Mouse (Mus musculus) adrenal gland, postnatal 14 days (tissue): ENCODE results near the gene Sp1. TPM values are rescaled to one million over a fixed set of nuclear protein-coding genes. Genes with fewer than 3 reads are reported as not detected.

Source experiments
- DNase-seq: peaks from one replicate; pipeline ENCODE4 v3.0.0; 2021; ENCODE audit warnings: mixed read lengths
- total RNA-seq: library from RNA; stranded (reverse); gene quantifications from 2 replicates; pipeline ENCODE4 v1.2.3, GENCODE M21; 2021

Sp1 gene
- total RNA-seq, 1 experiment from 2014 or later: 73.7 TPM

DNA sequence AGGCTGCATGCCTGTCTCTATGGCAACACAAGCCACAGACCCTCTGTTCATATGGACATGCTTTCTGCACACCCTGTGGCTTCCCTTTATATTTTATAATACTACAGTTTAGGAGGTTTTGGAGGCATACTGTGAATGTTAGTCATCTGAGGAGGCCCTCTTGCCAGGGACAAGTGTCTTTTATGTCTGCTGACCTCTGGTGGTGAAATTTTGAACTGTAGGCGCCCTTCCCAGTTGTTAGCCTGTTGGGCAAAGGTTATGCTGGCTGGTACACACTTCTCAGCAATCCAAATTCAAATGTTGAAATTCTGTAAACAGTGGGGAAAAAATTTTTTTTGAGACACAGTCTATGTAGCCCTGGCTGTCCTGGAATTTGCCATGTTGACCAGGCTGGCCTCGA lies 36.5 kb downstream of the Sp1 start:
- DNase-seq: peak; percentile 90

DNA sequence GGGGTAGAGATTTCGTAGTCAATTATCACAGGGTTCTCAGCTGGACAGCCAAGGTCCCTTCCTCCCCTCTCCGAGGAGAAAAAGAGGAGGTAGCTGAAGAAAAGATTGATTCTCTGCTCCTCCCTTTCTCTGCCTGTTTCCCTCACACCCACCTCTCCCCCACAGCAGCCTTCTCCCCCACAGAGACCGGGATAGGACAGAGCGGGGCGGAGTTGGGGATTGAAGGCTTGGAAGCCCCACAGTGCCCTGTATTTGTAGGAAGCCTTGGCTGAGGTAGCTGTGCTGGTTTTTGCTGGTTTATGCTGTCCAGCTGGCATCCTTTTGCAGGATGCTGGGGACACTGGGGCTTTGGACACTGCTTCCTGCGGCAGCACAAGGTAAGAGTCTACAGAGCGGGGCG lies 39.2 kb downstream of the Sp1 start, which contains the start of gene Amhr2:
Amhr2 (plus strand) TSS at position 222 of the 400 bp plus-strand sequence.
- no peak for DNase-seq

DNA sequence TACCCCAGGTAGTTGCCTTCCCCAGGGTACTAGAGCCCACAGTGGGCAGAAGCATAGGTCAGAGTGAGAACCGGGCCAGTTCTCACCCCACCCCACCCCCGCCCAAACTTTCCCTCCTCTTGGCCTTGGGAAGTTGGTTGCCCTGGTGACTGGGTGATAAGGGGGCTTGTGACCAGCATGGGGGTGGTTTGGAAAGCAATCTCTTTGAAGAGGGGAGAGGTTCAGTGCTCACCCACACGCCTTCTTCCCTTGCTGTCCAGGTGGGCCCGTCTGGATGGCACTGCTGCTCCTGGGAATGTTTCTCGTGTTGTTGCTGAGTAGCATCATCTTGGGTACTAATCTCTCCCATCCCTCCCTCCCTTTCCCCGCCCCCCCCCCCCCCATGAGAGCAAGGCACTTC lies 40.5 kb downstream of the Sp1 start:
- peak; percentile 37 for DNase-seq

DNA sequence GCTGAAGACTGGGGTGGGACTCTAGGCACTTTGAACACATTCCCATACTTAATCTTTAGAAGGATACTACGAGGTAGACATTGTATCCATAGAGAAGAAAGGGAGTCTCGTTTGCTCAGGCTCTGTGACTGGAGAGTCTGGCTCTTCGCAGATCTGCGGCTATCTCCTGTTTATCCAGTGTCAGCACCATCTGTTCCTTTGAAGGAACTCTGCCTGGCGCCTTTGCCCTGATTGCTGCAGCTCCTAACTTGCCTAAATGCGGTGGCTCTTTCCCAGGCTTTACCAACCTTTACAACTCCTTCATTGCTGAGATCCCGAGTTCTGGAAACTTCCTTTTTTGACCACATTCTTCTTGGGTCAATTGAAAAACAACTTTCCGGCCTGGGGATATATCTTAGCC lies 43.4 kb downstream of the Sp1 start:
- no peak for DNase-seq

DNA sequence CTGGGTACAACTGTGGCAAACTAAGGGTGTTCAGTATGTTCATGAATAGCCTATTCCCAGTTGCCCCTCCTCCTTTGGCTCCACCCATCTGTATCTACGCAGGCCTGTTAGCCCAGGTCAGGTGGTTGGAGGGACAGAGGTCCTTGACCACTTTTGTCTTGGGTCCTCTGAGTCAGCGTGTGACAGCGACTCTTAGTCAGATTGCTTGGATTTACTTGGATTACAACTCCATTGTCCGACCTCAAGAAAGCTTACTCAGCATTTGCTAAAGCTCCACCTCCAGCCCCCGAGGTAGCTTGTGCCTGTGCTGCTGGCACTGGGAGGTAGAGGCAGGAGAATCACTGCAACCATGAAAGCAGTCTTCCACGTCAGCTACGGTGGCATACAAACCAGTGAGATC lies 45.0 kb downstream of the Sp1 start:
- peak; percentile 80 for DNase-seq

DNA sequence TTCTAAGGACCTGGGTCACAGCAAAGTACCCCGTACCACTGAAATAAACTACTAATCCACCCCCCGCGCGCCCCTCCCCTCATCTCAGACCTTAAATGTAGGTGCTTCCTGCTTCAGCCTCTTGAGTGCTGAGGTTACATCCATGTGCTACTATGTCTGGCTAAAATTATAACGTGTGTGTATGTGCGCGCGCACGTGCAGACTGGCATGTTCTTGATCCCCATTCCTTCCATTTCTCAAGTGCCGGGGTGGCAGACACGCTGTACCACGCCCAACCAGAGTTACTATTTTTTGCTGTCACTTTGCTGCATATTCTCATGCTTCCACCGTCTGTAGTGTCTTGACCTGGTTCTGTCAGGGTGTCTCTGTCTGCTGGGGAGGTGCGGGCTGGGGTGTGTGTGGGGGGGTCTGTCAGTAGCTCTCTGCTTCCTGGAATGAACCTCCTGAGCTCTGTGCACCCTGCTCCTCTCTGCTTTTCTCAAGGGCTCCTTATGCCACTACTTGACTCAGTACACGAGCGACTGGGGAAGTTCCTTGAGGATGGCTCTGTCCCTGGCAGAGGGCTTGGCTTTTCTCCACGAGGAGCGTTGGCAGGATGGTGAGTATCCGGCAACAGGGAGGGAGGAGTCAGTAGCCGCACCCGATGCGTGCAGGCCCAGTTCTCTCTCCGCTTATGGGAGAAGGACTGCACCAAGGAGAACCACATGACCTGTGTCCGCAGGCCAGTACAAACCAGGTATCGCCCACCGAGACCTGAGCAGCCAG lies 45.9 kb downstream of the Sp1 start:
- peak; percentile 48 for DNase-seq

DNA sequence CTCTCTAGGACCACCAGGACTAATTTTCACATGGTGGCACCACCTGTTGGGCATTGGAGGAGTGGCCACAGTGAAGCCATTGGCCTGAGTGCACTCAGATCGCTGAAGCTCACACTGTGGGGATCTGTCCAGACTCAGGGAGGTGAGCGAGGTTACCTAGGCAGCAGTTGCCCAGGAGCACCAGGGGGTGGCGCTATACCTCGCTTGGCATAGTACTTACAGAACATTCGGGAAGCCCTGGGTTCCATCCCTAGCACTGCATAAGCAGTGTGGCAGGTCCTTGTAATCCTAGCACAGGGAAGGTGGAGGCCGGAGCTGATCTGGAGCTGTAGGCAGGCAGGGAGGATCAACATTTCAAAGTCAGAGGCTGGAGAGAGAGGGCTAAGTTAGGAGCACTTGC lies 50.0 kb downstream of the Sp1 start:
- peak; percentile 57 for DNase-seq

DNA sequence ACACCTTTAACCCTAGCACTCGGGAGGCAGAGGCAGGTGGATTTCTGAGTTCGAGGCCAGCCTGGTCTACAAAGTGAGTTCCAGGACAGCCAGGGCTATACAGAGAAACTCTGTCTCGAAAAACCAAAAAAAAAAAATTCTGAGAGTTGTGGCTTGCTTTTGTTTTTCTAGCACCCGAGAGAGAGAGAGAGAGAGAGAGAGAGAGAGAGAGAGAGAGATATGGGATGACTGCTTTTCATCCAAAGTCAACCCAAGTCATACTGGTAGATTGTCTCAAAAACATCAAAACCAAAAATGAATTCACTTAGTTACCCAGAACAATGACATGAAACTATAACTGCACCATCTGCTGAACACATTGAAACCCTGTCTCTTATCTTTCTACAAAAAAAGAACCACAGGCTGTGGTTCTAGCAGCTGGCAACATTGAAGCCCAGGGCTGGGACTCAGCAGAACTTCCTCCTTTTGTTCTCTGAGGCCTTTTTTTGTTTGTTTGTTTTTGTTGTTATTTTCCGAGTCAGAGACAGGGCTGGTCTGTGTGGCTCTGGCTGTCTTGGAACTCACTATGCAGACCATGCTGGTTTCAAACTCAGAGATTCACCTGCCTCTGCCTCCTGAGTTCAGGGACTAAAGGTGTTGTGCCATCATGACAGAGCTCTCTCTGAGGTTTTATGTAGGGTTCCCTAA lies 52.2 kb downstream of the Sp1 start:
- no peak for DNase-seq

DNA sequence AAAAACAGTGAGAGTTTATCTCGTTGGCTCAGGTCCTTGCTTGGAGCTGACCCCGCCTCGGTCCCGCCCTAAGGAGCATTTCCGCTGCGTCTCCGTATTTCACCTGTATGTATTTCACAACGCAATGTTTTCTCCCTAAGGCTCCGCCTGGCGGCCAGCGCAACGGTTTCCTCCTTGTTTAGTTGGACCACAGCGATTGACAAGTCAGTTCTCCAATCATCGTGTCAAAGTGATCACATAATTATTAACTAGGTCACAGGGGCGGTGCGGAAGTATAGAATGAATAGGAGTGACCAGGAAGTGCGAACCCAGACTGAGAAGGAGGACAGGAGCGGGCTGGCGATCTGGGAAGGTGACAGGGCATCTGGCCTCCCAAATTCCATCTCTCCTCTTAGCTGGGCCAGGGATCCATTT lies 53.0 kb downstream of the Sp1 start, which contains the start of gene Prr13:
Prr13 (plus strand) TSS at position 125 of the 414 bp plus-strand sequence.
- peak; percentile 93 for DNase-seq

DNA sequence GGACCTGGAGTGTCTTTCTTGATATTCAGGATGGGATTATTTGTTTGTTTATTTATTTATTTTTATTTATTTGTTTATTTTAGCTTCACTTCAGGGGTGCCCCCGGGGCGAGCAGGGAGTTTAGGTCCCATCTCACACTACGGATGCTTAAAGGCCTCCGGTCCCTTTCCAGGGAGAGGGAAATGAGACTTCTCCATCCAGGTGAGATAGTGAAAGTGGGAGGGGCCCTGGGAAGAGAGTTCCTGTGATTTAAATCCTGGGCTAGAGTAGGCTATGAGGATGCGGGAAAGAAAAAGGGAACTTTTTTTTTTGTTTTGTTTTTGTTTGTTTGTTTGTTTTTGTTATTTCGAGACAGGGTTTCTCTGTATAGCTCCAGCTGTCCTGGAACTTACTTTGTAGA lies 53.4 kb downstream of the Sp1 start:
- DNase-seq: peak; percentile 11

DNA sequence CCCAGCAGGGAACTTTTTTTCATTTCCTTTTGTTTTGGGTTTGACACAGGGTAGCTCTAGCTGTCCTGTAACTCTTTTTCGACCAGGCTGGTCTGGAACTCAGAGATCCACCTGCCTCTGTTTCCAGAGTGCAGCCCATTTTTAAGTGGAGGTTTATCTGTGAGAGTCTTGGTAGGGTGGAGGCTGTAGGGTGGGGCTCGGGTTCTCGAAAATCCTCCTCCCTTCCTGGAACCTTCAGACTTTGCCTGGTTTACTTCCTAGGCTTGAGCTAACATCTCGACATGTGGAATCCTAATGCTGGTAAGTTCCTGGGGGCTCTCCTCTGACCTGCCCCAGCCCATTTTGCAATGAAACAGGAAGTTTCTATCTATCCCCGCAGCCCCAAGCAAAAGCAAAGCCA lies 53.9 kb downstream of the Sp1 start:
- DNase-seq: no peak

DNA sequence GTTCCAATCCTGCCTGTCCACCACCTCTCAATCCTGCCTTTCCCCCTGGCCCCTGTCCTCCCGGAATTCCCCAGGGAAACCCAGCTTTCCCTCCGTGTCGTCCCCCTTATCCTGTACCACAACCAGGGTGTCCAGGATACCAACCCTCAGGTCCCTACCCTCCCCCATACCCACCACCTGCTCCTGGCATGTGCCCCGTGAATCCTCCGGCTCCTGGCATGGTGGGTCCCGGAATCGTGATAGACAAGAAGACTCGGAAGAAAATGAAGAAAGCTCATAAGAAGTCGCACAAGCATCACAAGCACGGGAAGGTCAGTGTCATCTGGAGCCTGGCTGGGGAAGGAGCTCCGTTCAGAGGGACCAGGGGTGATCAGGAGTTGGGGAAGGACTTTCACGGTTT lies 54.5 kb downstream of the Sp1 start:
- peak; percentile 22 for DNase-seq

DNA sequence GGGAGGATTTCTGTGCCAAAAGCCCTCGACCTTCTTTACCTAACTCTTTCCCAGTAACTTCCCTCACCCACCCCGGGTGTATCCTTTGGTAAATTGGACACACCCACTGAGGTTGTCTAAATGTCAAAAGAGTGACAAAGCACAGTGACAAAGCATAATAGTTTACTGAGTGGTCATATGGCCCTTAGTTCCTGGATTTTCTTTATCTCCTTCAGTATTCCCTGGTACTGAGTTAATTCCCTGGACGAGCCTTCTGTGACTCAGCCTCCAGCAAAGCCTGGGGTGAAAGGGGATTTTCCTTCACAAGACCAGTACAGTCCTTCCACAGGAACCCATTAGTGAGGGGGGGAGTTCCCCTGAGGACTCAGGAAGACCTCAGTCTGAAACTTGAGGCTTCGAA lies 55.0 kb downstream of the Sp1 start:
- DNase-seq: peak; percentile 11

DNA sequence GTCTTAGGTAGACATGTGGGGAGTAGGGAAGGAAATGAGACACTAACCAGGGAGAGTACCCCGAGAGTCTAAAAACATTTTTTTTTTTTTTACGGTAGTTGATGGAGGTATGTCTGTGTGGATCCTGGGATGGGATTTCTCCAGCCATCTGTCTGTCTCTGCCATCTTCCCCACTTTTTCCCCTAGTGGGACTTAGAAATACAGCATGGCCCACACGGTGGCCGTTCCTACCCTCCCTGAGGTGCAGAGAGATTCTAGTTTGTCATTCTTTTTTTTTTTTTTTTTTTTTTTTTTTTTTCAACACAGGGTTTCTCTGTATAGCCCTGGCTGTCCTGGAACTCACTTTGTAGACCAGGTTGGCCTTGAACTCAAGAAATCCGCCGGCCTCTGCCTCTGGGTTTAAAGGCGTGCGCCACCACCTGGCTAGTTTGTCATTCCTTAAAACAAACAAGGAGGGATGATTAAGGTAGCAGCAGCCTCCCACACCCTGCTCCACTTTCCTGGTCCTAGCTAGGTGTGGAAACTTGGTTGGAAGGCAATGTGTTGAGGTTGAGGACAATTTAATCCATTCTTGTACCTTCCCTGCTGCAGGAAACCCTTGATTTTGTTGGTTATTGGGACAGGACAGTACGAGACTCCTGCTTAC lies 55.6 kb downstream of the Sp1 start:
- DNase-seq: no peak

DNA sequence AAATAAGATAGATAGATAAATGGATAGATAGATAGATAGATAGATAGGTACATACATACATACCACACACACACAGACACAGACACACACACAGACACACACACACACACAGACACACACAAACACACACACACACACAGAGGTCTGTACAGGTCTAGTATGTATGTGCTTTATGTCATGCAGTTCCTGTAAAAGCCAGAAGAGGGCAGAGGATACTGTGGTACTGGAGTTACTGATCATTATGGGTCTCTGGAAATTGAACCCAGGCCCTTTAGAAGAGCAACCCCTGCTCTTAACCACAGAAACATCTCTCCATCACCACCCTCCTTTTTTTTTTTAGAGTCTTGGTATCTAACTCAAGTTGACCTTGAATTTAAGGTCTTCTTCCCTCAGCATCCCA lies 57.7 kb downstream of the Sp1 start:
- no peak for DNase-seq

DNA sequence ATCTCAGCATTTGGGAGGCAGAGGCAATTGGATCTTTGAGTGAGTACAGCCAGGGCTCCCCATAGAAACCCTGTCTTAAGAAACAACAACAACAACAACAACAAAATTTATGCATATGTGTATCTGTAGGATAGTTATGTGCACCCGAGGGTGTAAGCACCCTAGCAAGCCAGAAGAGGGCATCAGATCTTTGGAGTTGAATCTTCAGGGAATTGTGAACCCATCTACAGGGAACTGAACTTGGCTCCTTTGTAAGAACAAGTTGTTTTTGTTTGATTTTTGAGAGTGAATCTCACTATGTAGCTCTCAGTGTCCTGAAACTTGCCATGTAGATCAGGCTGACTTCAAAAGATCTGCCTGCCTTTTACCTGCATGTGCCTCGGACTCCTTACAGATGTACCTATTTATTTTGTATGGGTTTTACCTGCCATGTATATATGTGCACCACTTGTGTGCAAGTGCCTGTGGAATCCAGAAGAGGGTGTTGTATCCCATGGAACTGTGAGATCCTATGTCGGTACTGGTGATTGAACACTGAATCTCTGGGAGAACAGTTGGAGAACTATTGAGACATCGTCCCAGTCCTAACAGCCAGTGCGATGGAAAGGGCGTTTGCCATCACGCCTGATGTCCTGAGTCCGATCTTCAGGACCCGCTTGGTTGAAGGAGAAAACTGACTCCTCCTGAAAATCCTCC lies 62.9 kb downstream of the Sp1 start:
- no peak for DNase-seq

DNA sequence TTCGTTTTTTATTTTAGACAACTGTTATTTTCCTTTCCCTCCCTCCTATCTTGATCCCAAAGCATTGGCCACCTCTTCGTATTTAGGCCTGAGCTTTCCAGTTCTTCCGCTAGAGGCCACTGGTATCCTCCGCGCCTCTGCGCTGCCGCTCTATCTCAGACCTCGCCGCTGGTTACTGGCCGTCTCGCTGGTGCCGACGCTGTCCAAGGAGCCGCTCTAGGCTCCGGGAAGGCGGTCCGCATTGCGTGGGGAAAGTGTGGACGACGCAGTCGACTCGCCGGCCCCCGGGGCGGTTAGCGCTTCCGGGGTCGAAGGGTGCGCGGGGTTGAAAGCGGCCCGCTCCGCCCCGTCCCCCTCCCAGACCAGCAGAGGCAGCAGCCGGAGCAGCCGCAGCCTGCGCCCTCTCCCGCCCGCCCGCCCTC lies 64.3 kb downstream of the Sp1 start, which contains the start of gene Pcbp2:
Pcbp2 (plus strand) TSS at position 357 of the 422 bp plus-strand sequence.
- DNase-seq: peak; percentile 98

DNA sequence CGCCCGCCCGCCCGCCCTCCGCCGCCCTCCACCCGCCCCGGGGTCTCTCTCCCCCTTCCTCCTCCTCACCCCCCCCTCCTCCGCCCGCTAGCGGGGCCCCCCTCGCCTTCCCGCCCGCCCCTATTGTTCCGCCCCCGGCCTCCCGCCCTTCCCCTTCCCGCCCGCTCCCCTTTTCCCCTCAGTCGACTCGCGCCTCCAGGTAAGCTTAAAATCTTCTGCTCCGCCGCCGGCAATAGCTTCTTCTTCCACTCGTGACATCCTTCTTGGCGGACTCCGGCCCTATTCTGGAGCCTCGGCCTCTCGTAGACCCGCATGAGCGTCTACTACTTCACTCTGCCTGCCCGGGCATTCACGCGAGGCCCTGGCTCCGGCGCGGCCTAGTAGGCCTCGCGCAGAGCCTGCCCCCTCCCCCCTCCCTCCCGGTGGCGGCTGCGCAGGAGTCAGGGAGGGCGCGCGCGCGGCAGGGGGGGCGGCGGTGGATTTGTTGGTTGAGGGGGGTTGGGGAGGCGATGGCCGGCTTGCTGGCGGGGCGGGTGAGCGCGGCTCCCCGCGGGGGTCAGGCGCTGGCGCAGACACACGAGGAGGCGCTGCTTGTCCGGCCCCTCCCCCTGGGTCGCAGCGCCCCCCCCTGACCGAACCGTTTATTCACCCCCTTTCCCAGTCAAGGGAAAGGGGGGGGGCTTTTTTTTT lies 64.8 kb downstream of the Sp1 start:
- DNase-seq: peak; percentile 93

DNA sequence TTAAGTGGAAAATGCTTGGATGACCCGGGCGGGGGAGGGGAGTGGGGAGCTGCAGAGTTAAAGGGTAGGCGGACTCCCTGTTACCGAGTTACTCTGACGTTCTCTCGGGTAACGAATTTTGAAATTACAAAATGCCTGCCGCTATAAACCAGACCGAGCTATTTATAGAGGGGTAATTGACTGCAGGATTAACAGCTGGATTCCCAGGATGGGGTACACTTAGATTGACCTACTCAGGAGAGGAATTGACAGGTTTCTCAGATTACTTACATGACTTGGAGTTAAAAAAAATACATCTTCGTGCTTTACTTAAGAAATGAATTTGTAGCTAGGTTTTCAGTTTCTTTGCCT lies 65.3 kb downstream of the Sp1 start:
- DNase-seq: no peak

DNA sequence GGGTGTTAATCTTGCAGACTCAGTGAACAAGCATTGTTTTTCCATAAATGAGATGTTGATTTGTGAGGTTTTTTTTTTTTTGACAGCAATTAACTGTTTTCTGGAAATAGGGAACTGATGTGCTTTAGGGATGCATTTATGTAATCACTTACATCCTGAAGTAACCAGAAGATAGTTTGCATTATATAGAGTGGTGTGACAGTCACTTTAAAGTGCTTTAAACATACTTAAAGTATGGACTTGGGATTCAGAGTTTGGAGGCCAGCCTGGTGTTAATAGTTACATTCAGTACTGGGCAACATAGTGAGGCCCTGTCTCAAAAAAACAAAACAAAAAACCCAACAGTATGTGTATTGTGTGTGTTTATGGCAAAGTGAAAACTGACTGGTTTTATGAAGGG lies 65.8 kb downstream of the Sp1 start:
- DNase-seq: no peak

DNA sequence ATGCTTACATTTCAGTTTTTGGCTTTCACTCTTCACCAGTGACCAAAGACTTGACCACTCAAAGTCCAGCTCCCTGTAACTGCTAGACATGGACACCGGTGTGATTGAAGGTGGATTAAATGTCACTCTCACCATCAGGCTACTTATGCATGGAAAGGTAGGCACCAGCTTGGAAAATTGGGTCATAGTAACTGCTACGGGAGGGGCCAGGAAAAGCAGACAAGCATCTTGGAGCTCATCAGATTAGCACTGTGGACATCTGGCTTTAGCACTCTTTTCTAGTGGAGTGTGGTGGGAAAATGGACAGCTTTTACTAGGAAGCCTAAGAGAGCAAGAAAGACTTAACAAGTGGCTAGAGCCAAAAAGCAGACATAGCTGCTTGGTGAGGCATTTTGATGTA lies 67.3 kb downstream of the Sp1 start:
- DNase-seq: no peak

DNA sequence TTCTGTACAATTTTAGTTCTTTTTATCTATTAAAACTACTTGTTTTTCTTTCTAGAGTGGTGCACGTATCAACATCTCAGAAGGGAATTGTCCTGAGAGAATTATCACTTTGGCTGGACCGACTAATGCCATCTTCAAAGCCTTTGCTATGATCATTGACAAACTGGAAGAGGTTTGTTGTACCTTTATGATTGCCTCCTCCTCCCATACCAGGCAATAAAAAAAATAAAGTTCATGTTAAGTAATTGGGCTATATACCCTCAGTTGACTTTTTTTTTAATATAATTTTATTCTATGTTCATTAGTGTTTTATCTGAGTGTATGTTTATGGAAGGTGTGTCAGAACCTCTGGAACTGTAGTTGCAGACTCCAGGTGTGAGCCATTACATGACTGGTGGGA lies 68.6 kb downstream of the Sp1 start:
- no peak for DNase-seq
